Mouse (Mus musculus) embryonic fibroblast, embryonic 13.5 days (primary cell): Measurements from ENCODE around the gene Map3k14.

Experiments
- CTCF ChIP-seq: IDR thresholded peaks from 2 replicates; pipeline ENCODE4 v1.5.1; 2011; ENCODE audit warnings: mild to moderate bottlenecking, control low read depth, low read length, moderate library complexity, borderline replicate concordance; ENCODE audit not compliant: insufficient read depth
- POLR2A ChIP-seq: IDR thresholded peaks from 2 replicates; pipeline ENCODE4 v1.6.1; 2011; ENCODE audit warnings: low read depth, mild to moderate bottlenecking, control low read depth, low read length, moderate library complexity

DNA sequence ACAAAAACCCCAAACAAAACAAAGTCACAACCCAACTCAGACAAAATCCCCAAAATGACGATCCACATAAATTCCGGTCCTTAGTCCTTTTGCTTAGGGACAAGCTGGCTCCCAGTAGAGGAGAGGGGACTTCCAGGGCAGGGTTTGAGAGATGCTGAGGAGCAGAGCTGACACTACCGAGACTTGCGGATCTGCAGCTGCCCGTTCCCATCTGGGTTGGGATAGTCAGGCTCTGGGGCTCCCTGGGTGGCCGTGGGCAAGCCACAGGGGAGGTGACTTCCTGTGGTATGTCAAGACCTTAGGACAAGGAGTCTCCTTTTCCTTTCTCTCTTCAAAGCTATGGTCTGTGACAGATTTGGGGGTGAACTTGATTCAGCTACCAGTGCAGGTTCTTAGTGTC, 30.8 kb downstream of the Map3k14 start:
- TF ChIP-seq CTCF = no peak
- no peak for TF ChIP-seq POLR2A
